Mouse (Mus musculus) kidney, postnatal 4 days (tissue): ENCODE measurements at regions not wholly inside any gene's neighbourhood (a gene's known extent, or its start where the extent isn't known, plus 50 kb on each side); places are given as distances from the start of the nearest gene placed in this dataset.

Experiments
- DNase-seq, 2 experiments: peaks; one replicate each; pipeline ENCODE4 v3.0.0; 2021; ENCODE audit warnings: mixed read lengths in 2 of 2

- no peak for DNase-seq
Observed at GRCm38 (mm10) chr4:140463296-140463695, 202.5 kb downstream of the Arhgef10l start.

GRCm38 (mm10) chr4:140461317-140461716 is 204.5 kb downstream of the Arhgef10l start:
- no peak for DNase-seq

- DNase-seq, result no peak
Observed at GRCm38 (mm10) chr4:140449062-140449461, 202.5 kb upstream of the Igsf21 start.

- no peak for DNase-seq
Observed at GRCm38 (mm10) chr4:140446455-140446854, 199.9 kb upstream of the Igsf21 start.

GRCm38 (mm10) chr4:140445931-140446330 is 199.3 kb upstream of the Igsf21 start:
- no peak for DNase-seq

GRCm38 (mm10) chr4:140443221-140443620 is 196.6 kb upstream of the Igsf21 start:
- no peak for DNase-seq

- no peak for DNase-seq
Observed at GRCm38 (mm10) chr4:140441805-140442204, 195.2 kb upstream of the Igsf21 start.

- peak; percentile 88 to 90 for DNase-seq
Observed at GRCm38 (mm10) chr4:140439856-140440255, 193.3 kb upstream of the Igsf21 start.

GRCm38 (mm10) chr4:140436030-140436429 is 189.4 kb upstream of the Igsf21 start:
- no peak for DNase-seq

- peak; percentile 31 to 43 for DNase-seq
Observed at GRCm38 (mm10) chr4:140433744-140434542, 187.4 kb upstream of the Igsf21 start.

- DNase-seq, result no peak
Observed at GRCm38 (mm10) chr4:140432101-140432500, 185.5 kb upstream of the Igsf21 start.

- DNase-seq, result peak; percentile 15 to 22
Observed at GRCm38 (mm10) chr4:140427039-140427438, 180.5 kb upstream of the Igsf21 start.

GRCm38 (mm10) chr4:140423791-140424190 is 177.2 kb upstream of the Igsf21 start:
- DNase-seq, result no peak

GRCm38 (mm10) chr4:140421926-140422585 is 175.5 kb upstream of the Igsf21 start:
- DNase-seq, result peak; percentile 24 to 48

GRCm38 (mm10) chr4:140419720-140420412 is 173.3 kb upstream of the Igsf21 start:
- peak; percentile 25 to 47 for DNase-seq

GRCm38 (mm10) chr4:140412312-140412930 is 165.8 kb upstream of the Igsf21 start:
- DNase-seq, result no peak

GRCm38 (mm10) chr4:140408446-140408845 is 161.9 kb upstream of the Igsf21 start:
- no peak for DNase-seq

GRCm38 (mm10) chr4:140406913-140407312 is 160.3 kb upstream of the Igsf21 start:
- DNase-seq, result no peak

- peak; percentile 59 to 66 for DNase-seq
Observed at GRCm38 (mm10) chr4:140405993-140406881, 159.7 kb upstream of the Igsf21 start.

- no peak for DNase-seq
Observed at GRCm38 (mm10) chr4:140405427-140405826, 158.8 kb upstream of the Igsf21 start.

GRCm38 (mm10) chr4:140403128-140403527 is 156.5 kb upstream of the Igsf21 start:
- no peak for DNase-seq

GRCm38 (mm10) chr4:140402319-140402718 is 155.7 kb upstream of the Igsf21 start:
- DNase-seq, result no peak
